Mouse (Mus musculus): ENCODE results near the gene Dbi.

GRCm38 (mm10) chr1:120064036-120064682 lies 56.7 kb downstream of the Dbi start:
- no peak for TF ChIP-seq CTCF (IDR thresholded peaks at IDR 0.05; ENCODE audit: low read depth, low read length)
- TF ChIP-seq TAL1 (conservative IDR thresholded peaks at IDR 0.05; ENCODE audit: low read depth, low read length): no peak

Data from G1E (cell line).